Mouse (Mus musculus) intestine, embryonic 15.5 days (tissue): Measurements from ENCODE around the gene Trim24. TPM values are rescaled to one million over a fixed set of nuclear protein-coding genes. Genes with fewer than 3 reads are reported as not detected.
"Not testable (repeated sequence)": the region's sequence is repeated elsewhere in the genome, so short reads cannot be mapped to it uniquely, and the experiment has no call there.

Experiments used
- ATAC-seq: fragments of 200-750 bp; cut with Nextera tagmentation; 2 replicates; pipeline ENCODE4 v1.8.0; 2017; ENCODE audit warnings: moderate TSS enrichment, moderate library complexity
- H3K27ac ChIP-seq: fragments of 300-500 bp; sonication (generic); 2 replicates; pipeline ENCODE4 v1.5.1; 2015; ENCODE audit warnings: mild to moderate bottlenecking, inconsistent platforms
- H3K27me3 ChIP-seq: fragments of 300-500 bp; sonication (generic); replicated peaks from 2 replicates; pipeline ENCODE4 v1.6.1; 2015; ENCODE audit warnings: inconsistent platforms
- H3K36me3 ChIP-seq: fragments of 300-500 bp; sonication (generic); 2 replicates; pipeline ENCODE4 v1.6.1; 2015; ENCODE audit warnings: inconsistent platforms
- H3K4me1 ChIP-seq: fragments of 300-500 bp; sonication (generic); replicated peaks from 2 replicates; pipeline ENCODE4 v1.6.1; 2015; ENCODE audit warnings: inconsistent platforms
- H3K4me2 ChIP-seq: fragments of 300-500 bp; sonication (generic); replicated peaks from 2 replicates; pipeline ENCODE4 v1.6.1; 2015; ENCODE audit warnings: mild to moderate bottlenecking, inconsistent platforms
- H3K4me3 ChIP-seq: fragments of 300-500 bp; sonication (generic); replicated peaks from 2 replicates; pipeline ENCODE4 v1.5.1; 2015; ENCODE audit warnings: inconsistent platforms
- H3K9ac ChIP-seq: fragments of 300-500 bp; sonication (generic); 2 replicates; pipeline ENCODE4 v1.6.1; 2015; ENCODE audit warnings: inconsistent platforms
- H3K9me3 ChIP-seq: fragments of 300-500 bp; sonication (generic); 2 replicates; pipeline ENCODE4 v1.6.1; 2016; ENCODE audit warnings: inconsistent platforms
- WGBS: fragments of 180-500 bp; shearing (Covaris S2); methylation state at CpG from one replicate; pipeline ENCODE4 v1.1.7; 2015; 5-methylcytosine and 5-hydroxymethylcytosine counted together
- polyA plus RNA-seq: library from polyadenylated mRNA; unstranded; fragments of >200 nt; fragmentation: Nextera tagmentation; extraction: Ambion mirVana; gene quantifications from 2 replicates; pipeline ENCODE4 v1.2.1, GENCODE M21; 2015

Gene Trim24
- polyA plus RNA-seq, result 9.0 and 9.3 TPM in 2 replicates

DNA sequence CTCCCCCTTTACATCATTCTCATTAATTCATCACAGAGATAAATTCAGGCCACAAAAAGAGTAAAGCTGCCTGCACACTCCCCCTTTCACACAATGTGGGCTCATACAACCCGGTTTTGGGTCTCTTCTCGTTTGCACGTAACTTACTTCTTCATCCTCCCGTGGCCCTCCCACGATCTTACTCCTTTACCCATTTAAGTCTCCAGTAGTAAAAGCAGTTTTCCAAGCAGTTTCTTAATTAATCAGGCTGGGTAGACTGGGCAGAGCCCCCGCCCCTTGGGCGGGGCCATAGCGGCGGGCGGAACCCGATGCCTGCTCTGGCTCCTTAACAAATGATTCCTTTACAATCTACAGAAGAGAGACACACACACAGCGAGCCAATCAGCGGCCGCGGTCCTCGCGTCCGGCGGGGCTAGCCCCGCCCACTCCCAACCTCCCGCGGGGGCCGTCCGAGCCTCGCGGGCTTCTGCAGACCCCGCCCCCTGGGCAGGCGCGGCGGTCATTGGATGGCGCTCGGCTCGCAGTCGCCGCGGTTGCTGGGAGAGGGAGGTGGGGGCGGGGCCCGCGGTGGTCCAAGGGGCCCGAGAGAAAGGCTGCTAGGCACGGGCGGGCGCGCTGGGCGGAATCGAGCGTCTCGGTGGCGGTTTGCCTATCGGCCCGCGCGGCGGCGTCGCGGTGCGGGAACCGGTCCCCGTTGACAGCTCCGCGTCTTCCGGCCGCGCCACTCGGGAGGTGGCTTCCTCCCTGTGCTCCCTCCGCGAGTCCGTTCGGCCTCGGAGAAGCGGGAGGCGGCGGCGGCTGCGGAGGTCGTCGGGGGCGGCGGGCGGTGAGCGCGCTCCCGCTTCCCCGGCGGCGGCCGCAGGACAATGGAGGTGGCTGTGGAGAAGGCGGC, at the start of gene Trim24:
TSS of gene Trim24 (plus strand) at position 567 of the 892 bp plus-strand sequence.
- WGBS, result under 1% methylated on average over 88 of the region's 89 CpGs
- peak within 1 kb of the TSS; percentile 55 for H3K4me2 ChIP-seq
- peak; percentile 99 for ATAC-seq
- no peaks in the 10 kb centered on the region for H3K36me3 ChIP-seq
- H3K27ac ChIP-seq, result peak within 1 kb of the TSS; percentile 97
- H3K9me3 ChIP-seq, result peaks cover 8% of the 10 kb centered on the region; the same call in 1 of the 2 replicates
- no peaks in the 10 kb centered on the region for H3K27me3 ChIP-seq
- H3K4me3 ChIP-seq, result peak within 1 kb of the TSS; percentile 88
- H3K4me1 ChIP-seq, result no peaks in the 10 kb centered on the region
- H3K9ac ChIP-seq, result peak within 1 kb of the TSS; percentile 89

DNA sequence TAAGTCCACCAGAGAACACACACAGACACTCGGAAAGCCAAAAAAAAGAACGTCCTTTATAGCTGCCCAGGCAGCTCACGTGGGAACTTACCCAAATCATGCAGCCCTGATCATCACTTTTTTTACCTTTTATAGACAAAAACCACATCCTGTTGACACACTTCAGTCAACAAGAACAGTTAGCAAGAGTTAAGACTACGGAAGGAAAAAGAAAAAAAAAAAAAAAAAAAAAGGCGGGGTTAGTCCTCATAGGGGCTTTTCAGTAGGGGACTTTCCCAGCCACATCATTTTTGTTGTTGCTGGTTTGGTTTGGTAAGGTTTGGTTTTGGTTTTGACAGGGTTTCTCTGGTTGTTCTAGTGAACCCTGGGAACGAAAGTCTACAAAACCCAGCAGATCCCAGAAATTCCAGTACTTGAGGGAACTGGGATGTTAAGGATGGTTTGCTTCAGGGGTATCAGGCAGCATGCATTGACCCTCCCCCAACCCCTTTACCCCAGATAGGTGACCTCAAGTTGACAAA, 49.0 kb upstream of the Trim24 start:
- Histone ChIP-seq H3K4me2 (no peak overlapping the region), H3K27ac (no peak overlapping the region), H3K9me3 (no peaks in the 10 kb centered on the region), H3K9ac (no peak overlapping the region), H3K36me3 (no peaks in the 10 kb centered on the region), H3K27me3 (no peaks in the 10 kb centered on the region), H3K4me1 (no peaks in the 10 kb centered on the region), H3K4me3 (no peak overlapping the region)
- no peak for ATAC-seq
- 88% methylated on average over 6 of the region's 6 CpGs for WGBS

DNA sequence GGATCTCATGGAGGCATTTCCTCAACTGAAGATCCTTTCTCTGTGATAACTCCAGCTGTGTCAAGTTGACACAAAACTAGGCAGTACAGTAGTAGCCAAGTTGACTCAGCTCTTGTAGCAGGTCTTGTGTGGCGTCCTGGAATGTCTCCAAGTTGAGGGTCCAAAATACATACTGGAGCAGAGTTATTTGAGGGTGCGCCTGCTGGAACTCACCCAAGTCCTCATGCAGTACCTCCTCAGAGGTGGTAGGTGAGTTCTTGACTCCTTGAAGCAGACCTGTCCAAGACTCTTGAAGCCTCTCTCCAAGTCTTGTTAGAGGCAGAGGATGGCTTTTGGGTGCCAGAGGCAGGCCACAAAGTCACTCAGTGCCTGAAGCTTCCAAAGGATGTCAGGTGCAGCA, 48.2 kb upstream of the Trim24 start:
- Histone ChIP-seq H3K27me3 (no peaks in the 10 kb centered on the region), H3K36me3 (no peaks in the 10 kb centered on the region), H3K4me3 (no peak overlapping the region), H3K9ac (no peak overlapping the region), H3K9me3 (no peaks in the 10 kb centered on the region), H3K27ac (no peak overlapping the region), H3K4me2 (no peak overlapping the region), H3K4me1 (no peaks in the 10 kb centered on the region)
- WGBS, result 87% methylated on average over 2 of the region's 2 CpGs
- ATAC-seq, result no peak

DNA sequence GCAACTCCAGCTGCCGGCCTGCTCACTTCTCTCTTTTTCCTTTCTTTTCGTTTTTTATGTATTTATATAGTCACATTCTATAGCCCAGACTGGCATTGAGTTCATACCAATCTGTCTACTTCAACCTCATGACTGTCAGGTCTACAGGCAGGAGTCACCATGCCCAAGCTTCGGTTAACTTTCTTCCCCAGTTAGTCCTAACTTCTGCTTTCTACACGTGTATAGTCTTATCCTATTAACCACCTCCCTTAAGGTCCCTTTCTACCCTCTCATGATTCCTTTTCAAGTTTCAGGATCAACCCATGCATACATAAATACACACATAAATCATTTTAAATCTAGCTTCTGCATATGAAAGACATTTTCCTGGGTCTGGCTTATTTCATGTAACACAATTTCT, 46.9 kb upstream of the Trim24 start:
- no peak overlapping the region for H3K9ac ChIP-seq
- WGBS, result 73% methylated on average over 4 of the region's 4 CpGs
- H3K27ac ChIP-seq, result no peak overlapping the region
- no peaks in the 10 kb centered on the region for H3K9me3 ChIP-seq
- H3K4me3 ChIP-seq, result no peak overlapping the region
- no peak overlapping the region for H3K4me2 ChIP-seq
- H3K4me1 ChIP-seq, result no peaks in the 10 kb centered on the region
- ATAC-seq, result no peak
- no peaks in the 10 kb centered on the region for H3K27me3 ChIP-seq
- H3K36me3 ChIP-seq, result no peaks in the 10 kb centered on the region

- not testable (repeated sequence) for H3K9me3 ChIP-seq, H3K4me1 ChIP-seq, H3K9ac ChIP-seq, H3K36me3 ChIP-seq, H3K4me2 ChIP-seq, ATAC-seq, H3K4me3 ChIP-seq, H3K27me3 ChIP-seq, H3K27ac ChIP-seq
- WGBS, result 91% methylated on average over 7 of the region's 7 CpGs
These were observed 45.1 kb upstream of the Trim24 start for GRCm38 (mm10) chr6:37825331-37826115.

DNA sequence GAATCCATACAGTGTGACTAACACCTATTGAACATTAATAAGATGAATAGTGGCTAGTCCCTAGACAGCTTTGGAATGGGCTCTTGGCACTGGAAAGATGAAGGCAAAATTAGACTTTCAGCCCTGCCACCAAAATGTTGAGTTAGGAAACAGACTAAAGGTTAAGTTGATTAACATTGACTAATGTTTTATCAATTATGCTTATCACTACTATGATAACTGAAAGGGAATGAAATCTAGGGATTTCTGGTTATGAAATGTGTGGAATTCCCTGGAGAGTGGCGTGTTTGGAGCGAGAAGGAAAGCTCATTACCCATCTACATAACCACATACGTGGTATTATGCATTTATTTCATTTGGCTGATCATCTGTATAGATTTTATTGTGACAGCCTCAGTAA, 41.7 kb upstream of the Trim24 start:
- WGBS, result 87% methylated on average over 3 of the region's 3 CpGs
- H3K36me3 ChIP-seq, result no peaks in the 10 kb centered on the region
- no peaks in the 10 kb centered on the region for H3K27me3 ChIP-seq
- H3K9ac ChIP-seq, result no peak overlapping the region
- no peak for ATAC-seq
- no peaks in the 10 kb centered on the region for H3K9me3 ChIP-seq
- no peak overlapping the region for H3K27ac ChIP-seq
- H3K4me2 ChIP-seq, result no peak overlapping the region
- H3K4me3 ChIP-seq, result no peak overlapping the region
- no peaks in the 10 kb centered on the region for H3K4me1 ChIP-seq

DNA sequence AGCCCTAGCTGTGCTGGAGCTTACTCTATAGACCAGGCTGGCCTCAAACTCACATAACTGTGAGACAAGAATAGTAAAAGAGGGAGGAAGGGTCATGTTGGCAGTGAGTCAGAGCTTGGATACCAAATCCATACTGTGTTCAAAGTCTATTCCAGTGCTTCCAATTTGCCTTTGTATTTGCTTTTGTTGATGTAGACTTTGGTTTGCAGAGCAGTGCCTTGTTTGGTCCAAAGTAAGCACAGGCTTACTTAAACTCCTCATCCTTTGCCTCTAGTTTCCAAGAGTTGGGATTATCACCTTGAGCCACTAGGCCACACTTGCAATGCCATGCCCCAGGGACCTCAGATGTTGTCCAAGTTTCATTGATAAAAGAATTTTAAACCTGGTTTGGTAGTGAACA, 41.0 kb upstream of the Trim24 start:
- H3K4me3 ChIP-seq, result no peak overlapping the region

GRCm38 (mm10) chr6:37833691-37834090, 36.9 kb upstream of the Trim24 start:
- no peak overlapping the region for H3K4me3 ChIP-seq
- H3K4me1 ChIP-seq, result no peaks in the 10 kb centered on the region
- no peak for ATAC-seq
- H3K27ac ChIP-seq, result no peak overlapping the region
- WGBS, result 96% methylated on average over 1 of the region's 1 CpGs
- no peaks in the 10 kb centered on the region for H3K36me3 ChIP-seq
- H3K9ac ChIP-seq, result no peak overlapping the region
- no peak overlapping the region for H3K4me2 ChIP-seq
- H3K9me3 ChIP-seq, result no peaks in the 10 kb centered on the region
- H3K27me3 ChIP-seq, result no peaks in the 10 kb centered on the region

More for the DNA sequence above, 41.0 kb upstream of the Trim24 start:
- Histone ChIP-seq H3K4me1 (no peaks in the 10 kb centered on the region), H3K4me2 (no peak overlapping the region), H3K27ac (no peak overlapping the region), H3K27me3 (no peaks in the 10 kb centered on the region), H3K9me3 (no peaks in the 10 kb centered on the region), H3K9ac (no peak overlapping the region), H3K36me3 (no peaks in the 10 kb centered on the region)
- ATAC-seq, result no peak

GRCm38 (mm10) chr6:37836951-37837565, 33.6 kb upstream of the Trim24 start:
- WGBS, result 77% methylated on average over 2 of the region's 2 CpGs
- H3K36me3 ChIP-seq, H3K4me3 ChIP-seq, ATAC-seq, H3K4me1 ChIP-seq, H3K4me2 ChIP-seq, H3K9ac ChIP-seq, H3K27ac ChIP-seq, H3K9me3 ChIP-seq, H3K27me3 ChIP-seq: not testable (repeated sequence)

GRCm38 (mm10) chr6:37842779-37843605, 27.6 kb upstream of the Trim24 start:
- Histone ChIP-seq H3K4me3 (no peak overlapping the region), H3K4me2 (no peak overlapping the region), H3K9ac (no peak overlapping the region), H3K27ac (no peak overlapping the region), H3K36me3 (no peaks in the 10 kb centered on the region), H3K4me1 (no peaks in the 10 kb centered on the region), H3K9me3 (no peaks in the 10 kb centered on the region), H3K27me3 (no peaks in the 10 kb centered on the region)
- 74% methylated on average over 5 of the region's 5 CpGs for WGBS
- ATAC-seq, result no peak

GRCm38 (mm10) chr6:37843647-37844273, 26.9 kb upstream of the Trim24 start:
- H3K36me3 ChIP-seq, result no peaks in the 10 kb centered on the region
- no peak overlapping the region for H3K4me2 ChIP-seq
- 92% methylated on average over 8 of the region's 8 CpGs for WGBS

More at GRCm38 (mm10) chr6:37843647-37844273, 26.9 kb upstream of the Trim24 start:
- no peak overlapping the region for H3K9ac ChIP-seq
- H3K4me1 ChIP-seq, result no peaks in the 10 kb centered on the region
- ATAC-seq, result no peak
- H3K9me3 ChIP-seq, result no peaks in the 10 kb centered on the region
- no peak overlapping the region for H3K27ac ChIP-seq
- no peak overlapping the region for H3K4me3 ChIP-seq
- H3K27me3 ChIP-seq, result no peaks in the 10 kb centered on the region
